Mouse (Mus musculus): ENCODE measurements around the gene Ak2.

DNA sequence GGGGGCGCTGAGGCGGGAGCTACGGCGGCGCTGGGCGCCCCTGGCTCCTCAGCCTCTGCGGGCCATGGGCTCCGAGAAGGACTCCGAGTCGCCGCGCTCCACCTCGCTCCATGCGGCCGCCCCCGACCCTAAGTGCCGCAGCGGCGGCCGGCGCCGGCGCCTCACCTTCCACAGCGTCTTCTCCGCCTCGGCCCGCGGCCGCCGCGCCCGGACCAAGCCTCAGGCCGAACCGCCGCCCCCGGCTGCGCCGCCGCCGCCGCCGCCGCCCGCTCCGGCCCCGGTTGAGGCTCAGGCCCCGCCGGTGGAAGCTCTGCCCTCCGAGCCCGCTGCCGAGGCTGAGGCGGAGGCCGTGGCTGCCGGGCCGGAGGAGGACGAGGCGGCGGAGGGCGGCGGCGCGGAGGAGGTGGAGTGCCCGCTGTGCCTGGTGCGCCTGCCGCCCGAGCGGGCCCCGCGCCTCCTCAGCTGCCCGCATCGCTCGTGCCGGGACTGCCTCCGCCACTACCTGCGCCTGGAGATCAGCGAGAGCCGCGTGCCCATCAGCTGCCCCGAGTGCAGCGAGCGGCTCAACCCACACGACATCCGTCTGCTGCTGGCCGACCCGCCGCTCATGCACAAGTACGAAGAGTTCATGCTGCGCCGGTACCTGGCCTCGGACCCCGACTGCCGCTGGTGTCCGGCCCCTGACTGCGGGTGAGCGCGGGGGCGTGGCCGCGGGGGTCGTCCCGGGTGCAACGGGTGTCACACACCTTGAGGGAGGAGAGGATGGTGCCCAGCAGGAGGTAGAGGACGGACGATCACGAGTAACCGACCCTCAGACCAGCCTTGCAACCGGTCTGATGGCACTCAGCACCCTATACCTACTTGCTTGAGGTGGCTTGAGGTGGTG is 66.7 kb downstream of the Ak2 start, which contains the start of gene Rnf19b:
- TF ChIP-seq CTCF (IDR thresholded peaks at IDR 0.05; ENCODE audit: control insufficient read depth, insufficient read depth, insufficient read length) (no peak), MAX (IDR thresholded peaks at IDR 0.05) (no peak), MYOD1 (IDR thresholded peaks at IDR 0.05; ENCODE audit: control insufficient read depth, insufficient read length, low read depth) (no peak), USF1 (IDR thresholded peaks at IDR 0.05; ENCODE audit: low read depth) (no peak), FOSL1 (IDR thresholded peaks at IDR 0.05; ENCODE audit: insufficient read depth, low read length, poor library complexity, severe bottlenecking) (no peak), MYOG (IDR thresholded peaks at IDR 0.05; ENCODE audit: control insufficient read depth, extremely low read depth, insufficient read length) (no peak)

Measured in C2C12 (cell line).